Comparison of ENCODE assay signal across 36 mouse cellular contexts in genomic region chr3:36049106-36049505, GRCm38 (mm10). TPM values are rescaled to one million over a fixed set of nuclear protein-coding genes. Genes with fewer than 3 reads are reported as not detected.
"Had no signal": no experiment of that assay in that cellular context is flagged by ENCODE, and none has a peak within 500 bp of the region (broad histone marks: within the 10 kb centered on the region; RNA-seq: fewer than 3 reads in every experiment).

No protein-coding gene starts in this region.

- H3K4me2 ChIP-seq: heart, embryonic 11.5 days; heart, embryonic 13.5 days; heart, embryonic 15.5 days; hindbrain, embryonic 13.5 days; hindbrain, embryonic 15.5 days; limb, embryonic 12.5 days; liver, embryonic 13.5 days had no signal

- DNase-seq: gastrocnemius, postnatal 14 days; gastrocnemius, postnatal 36 days; heart, adult 11 months; heart, adult 2 months; heart, postnatal 14 days; heart, postnatal 36 days; kidney, adult 11 months; kidney, adult 2 months; kidney, postnatal 10 days; kidney, postnatal 25 days; kidney, postnatal 4 days; liver; liver, embryonic 13.5 days had no signal

- H3K27ac ChIP-seq: heart, adult 2 months; heart, embryonic 13.5 days; heart, embryonic 15.5 days; hindbrain, embryonic 13.5 days; hindbrain, embryonic 15.5 days; hindbrain, postnatal 0 days; layer of hippocampus, adult 2 months; left cerebral cortex, adult 2 months; limb, embryonic 10.5 days; limb, embryonic 12.5 days; liver, embryonic 13.5 days had no signal

- ATAC-seq: hindbrain, postnatal 0 days; intestine, embryonic 16.5 days had no signal

- H3K9me3 ChIP-seq: heart, embryonic 13.5 days; heart, embryonic 15.5 days; hindbrain, embryonic 13.5 days; hindbrain, embryonic 15.5 days; limb, embryonic 10.5 days; limb, embryonic 12.5 days; liver, embryonic 13.5 days had no signal

- H3K36me3 ChIP-seq: heart, embryonic 13.5 days; heart, embryonic 15.5 days; hindbrain, embryonic 13.5 days; hindbrain, embryonic 15.5 days; limb, embryonic 10.5 days; limb, embryonic 12.5 days; liver, embryonic 13.5 days had no signal

- H3K27me3 ChIP-seq: heart, embryonic 13.5 days; heart, embryonic 15.5 days; hindbrain, embryonic 13.5 days; hindbrain, embryonic 15.5 days; liver, embryonic 13.5 days had no signal

- H3K9ac ChIP-seq: heart, embryonic 13.5 days; heart, embryonic 15.5 days; hindbrain, embryonic 13.5 days; hindbrain, embryonic 15.5 days; limb, embryonic 12.5 days; liver, embryonic 13.5 days had no signal

- H3K4me1 ChIP-seq: heart, embryonic 13.5 days; heart, embryonic 15.5 days; hindbrain, embryonic 13.5 days; hindbrain, embryonic 15.5 days; limb, embryonic 10.5 days; limb, embryonic 12.5 days; liver, embryonic 13.5 days had no signal

- H3K4me3 ChIP-seq: heart, adult 2 months; heart, embryonic 13.5 days; heart, embryonic 15.5 days; hindbrain, embryonic 13.5 days; hindbrain, embryonic 15.5 days; layer of hippocampus, adult 2 months; left cerebral cortex, adult 2 months; limb, embryonic 10.5 days; limb, embryonic 12.5 days; liver, embryonic 13.5 days had no signal

RNA-seq across cellular contexts. Expression of gene Ccdc144b, which starts 4.2 kb away (rescaled TPM):
- total RNA-seq: gastrocnemius, adult 18-20 months; gastrocnemius, adult 8-10 months; gastrocnemius, postnatal 14 days; gastrocnemius, postnatal 36 days; heart, adult 2 months; heart, postnatal 14 days; heart, postnatal 36 days; hematopoietic stem cell, adult 5-6 weeks; hindbrain, postnatal 0 days; layer of hippocampus, adult 2 months; layer of hippocampus, postnatal 10 days; layer of hippocampus, postnatal 25 days; left cerebral cortex, adult 2 months; left cerebral cortex, postnatal 14 days; left cerebral cortex, postnatal 36 days had no signal
- polyA plus RNA-seq: hindbrain, embryonic 11.5 days; hindbrain, embryonic 13.5 days; hindbrain, postnatal 0 days; intestine, embryonic 14.5 days; intestine, embryonic 16.5 days; kidney, embryonic 14.5 days; kidney, embryonic 16.5 days; limb, embryonic 10.5 days; limb, embryonic 12.5 days; limb, embryonic 14.5 days; liver, embryonic 13.5 days had no signal
